Mouse (Mus musculus): ENCODE results near the gene Twsg1.

- TF ChIP-seq CTCF (IDR thresholded peaks at IDR 0.05; ENCODE audit: low read depth) (peak; percentile 42; the same call in 1 of the 2 replicates), EP300 (optimal IDR thresholded peaks at IDR 0.05) (peak; percentile 71)
Measured at GRCm38 (mm10) chr17:65884691-65885397, 66.2 kb downstream of the Twsg1 start.
